Mouse (Mus musculus): Measurements from ENCODE around the gene Olfr319. TPM values are rescaled to one million over a fixed set of nuclear protein-coding genes. Genes with fewer than 3 reads are reported as not detected.
"Not testable (repeated sequence)": the region's sequence is repeated elsewhere in the genome, so short reads cannot be mapped to it uniquely, and the experiment has no call there.

The Olfr319 gene
- 0.19 TPM in 1 of 2 replicates, not detected in the other for polyA plus RNA-seq (2015; fragmentation: Nextera tagmentation; extraction: Ambion mirVana)

DNA sequence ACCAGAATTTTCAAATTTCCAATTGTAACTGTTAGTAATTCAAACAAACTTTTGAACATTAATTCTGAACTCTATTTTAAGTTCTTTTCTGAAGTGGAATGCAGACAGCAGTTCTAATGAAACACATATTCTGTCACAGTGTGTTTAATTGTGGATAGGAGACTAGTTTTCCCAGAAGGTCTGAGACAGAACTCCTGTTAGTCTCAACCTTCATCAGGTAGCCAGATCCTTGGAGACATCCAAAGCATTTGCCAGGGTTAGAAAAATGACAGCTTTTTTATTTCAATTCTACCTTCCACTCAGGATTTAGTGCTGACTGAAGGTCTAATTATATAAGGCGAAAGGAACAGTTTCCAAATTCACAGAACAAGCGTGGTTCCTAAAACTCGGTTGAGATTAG lies at the start of gene Olfr319:
Olfr319 (plus strand) TSS at position 301 of the 400 bp plus-strand sequence.
- H3K4me3 ChIP-seq, result no peak within 1 kb of the TSS
- no peaks in the 10 kb centered on the region for H3K27me3 ChIP-seq
- H3K27ac ChIP-seq (replicated peaks), result no peak within 1 kb of the TSS
- H3K9me3 ChIP-seq, result 0 out of 2 replicates have a peak, but pooled peaks cover 7% of the 10 kb centered on the region
- no peak for ATAC-seq (replicated peaks)
- H3K9ac ChIP-seq (replicated peaks), result no peak within 1 kb of the TSS
- H3K4me1 ChIP-seq, result no peaks in the 10 kb centered on the region
- 86% methylated on average over 3 of the region's 3 CpGs for WGBS
- H3K4me2 ChIP-seq (replicated peaks), result no peak within 1 kb of the TSS
- no peaks in the 10 kb centered on the region for H3K36me3 ChIP-seq

DNA sequence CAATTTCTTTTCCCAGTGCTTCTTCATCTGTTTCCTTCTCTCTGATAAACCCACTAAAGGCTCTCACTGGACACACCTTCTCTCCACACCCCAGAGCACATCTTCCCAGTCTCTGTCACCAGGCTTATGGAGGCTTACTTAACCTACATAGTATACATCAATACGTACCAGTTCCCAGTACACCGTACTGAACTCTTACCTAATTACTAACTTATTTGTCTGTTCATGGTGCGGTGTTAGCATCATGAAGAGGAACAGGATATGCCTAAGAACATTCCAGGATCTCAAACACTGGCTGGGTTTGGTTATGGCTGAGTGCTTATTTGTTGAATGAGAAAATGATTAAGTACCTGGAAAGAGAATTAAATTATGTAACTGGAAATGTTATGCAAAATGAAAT lies 43.8 kb upstream of the Olfr319 start:
- H3K9me3 ChIP-seq, result no peaks in the 10 kb centered on the region
- no peak overlapping the region for H3K4me2 ChIP-seq (replicated peaks)
- H3K36me3 ChIP-seq, result no peaks in the 10 kb centered on the region
- ATAC-seq (replicated peaks), result no peak
- no peak overlapping the region for H3K27ac ChIP-seq (replicated peaks)
- 92% methylated on average over 3 of the region's 3 CpGs for WGBS
- H3K27me3 ChIP-seq, result no peaks in the 10 kb centered on the region
- H3K9ac ChIP-seq (replicated peaks), result no peak overlapping the region
- no peak overlapping the region for H3K4me3 ChIP-seq
- no peaks in the 10 kb centered on the region for H3K4me1 ChIP-seq

DNA sequence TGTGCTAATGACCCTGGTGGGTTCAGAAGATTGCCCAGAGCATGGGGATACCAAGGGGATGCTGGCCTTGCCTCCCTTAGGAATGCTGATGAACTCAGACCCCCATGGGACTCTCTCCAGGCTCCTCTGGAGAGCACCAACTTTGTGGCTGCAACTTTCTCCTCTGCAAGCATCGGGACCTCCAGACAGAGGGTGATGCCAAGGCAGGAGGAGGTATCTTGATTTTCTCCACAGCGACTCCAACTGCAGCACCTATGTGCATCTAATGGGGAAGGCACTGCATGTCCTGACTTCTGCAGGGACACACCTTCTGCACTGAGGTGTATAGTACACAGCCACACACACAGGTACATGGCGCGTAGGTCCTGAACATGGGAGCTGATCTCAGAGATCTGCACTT lies 40.4 kb upstream of the Olfr319 start, which contains the start of gene Olfr322:
Olfr322 (plus strand) TSS at position 187 of the 400 bp plus-strand sequence.
- H3K27me3 ChIP-seq, result no peaks in the 10 kb centered on the region
- ATAC-seq (replicated peaks), result no peak
- no peaks in the 10 kb centered on the region for H3K9me3 ChIP-seq
- no peak within 1 kb of the TSS for H3K4me3 ChIP-seq
- no peaks in the 10 kb centered on the region for H3K4me1 ChIP-seq
- 85% methylated on average over 4 of the region's 4 CpGs for WGBS
- no peak within 1 kb of the TSS for H3K4me2 ChIP-seq (replicated peaks)
- H3K36me3 ChIP-seq, result no peaks in the 10 kb centered on the region
- H3K9ac ChIP-seq (replicated peaks), result no peak within 1 kb of the TSS
- H3K27ac ChIP-seq (replicated peaks), result no peak within 1 kb of the TSS

DNA sequence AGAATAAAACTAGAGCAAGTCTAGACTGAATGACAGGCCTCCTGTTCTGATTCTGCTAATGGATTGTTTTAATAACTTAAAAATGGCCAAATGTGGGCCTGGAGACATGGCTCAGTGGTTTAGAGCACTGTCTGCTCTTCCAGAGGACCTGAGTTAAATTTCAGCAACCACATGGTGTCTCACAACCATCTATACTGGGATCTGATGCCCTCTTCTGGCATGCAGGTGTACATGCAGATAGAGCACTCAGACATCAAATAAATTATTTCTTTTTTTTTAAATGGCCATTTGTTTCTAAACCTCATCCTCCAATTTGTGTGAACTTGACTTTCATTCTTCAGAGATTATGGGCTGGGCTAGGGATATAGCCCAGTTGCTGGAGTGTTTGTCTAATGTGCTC lies 29.7 kb upstream of the Olfr319 start:
- no peaks in the 10 kb centered on the region for H3K27me3 ChIP-seq
- no peak overlapping the region for H3K27ac ChIP-seq (replicated peaks)
- no peak overlapping the region for H3K4me2 ChIP-seq (replicated peaks)
- H3K9me3 ChIP-seq, result no peaks in the 10 kb centered on the region
- ATAC-seq (replicated peaks), result no peak
- no peaks in the 10 kb centered on the region for H3K36me3 ChIP-seq
- no peak overlapping the region for H3K4me3 ChIP-seq
- H3K4me1 ChIP-seq, result no peaks in the 10 kb centered on the region
- no peak overlapping the region for H3K9ac ChIP-seq (replicated peaks)

DNA sequence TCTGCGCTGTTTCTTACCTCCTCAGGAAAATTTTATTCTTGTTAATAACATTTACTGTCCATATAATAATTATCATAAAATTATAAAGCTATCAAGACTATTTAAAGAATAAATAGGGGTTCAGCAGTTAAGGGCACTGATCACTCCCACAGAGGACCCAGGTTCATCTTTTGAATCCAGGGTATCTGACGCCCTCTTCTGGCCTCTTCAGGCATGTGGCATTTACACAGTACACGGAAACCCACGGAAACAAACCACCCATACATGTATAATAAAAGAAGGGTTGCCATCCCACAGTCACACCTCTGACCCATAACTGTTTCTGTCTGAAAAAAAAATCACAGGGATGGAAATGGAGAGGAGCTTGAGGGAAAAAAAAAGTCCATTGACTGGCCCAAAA lies 27.1 kb upstream of the Olfr319 start:
- Histone ChIP-seq H3K9ac (replicated peaks) (no peak overlapping the region), H3K4me1 (no peaks in the 10 kb centered on the region), H3K27ac (replicated peaks) (no peak overlapping the region), H3K36me3 (no peaks in the 10 kb centered on the region), H3K4me3 (no peak overlapping the region), H3K27me3 (no peaks in the 10 kb centered on the region), H3K4me2 (replicated peaks) (no peak overlapping the region), H3K9me3 (no peaks in the 10 kb centered on the region)
- 51% methylated on average over 4 of the region's 4 CpGs for WGBS
- ATAC-seq (replicated peaks), result no peak

DNA sequence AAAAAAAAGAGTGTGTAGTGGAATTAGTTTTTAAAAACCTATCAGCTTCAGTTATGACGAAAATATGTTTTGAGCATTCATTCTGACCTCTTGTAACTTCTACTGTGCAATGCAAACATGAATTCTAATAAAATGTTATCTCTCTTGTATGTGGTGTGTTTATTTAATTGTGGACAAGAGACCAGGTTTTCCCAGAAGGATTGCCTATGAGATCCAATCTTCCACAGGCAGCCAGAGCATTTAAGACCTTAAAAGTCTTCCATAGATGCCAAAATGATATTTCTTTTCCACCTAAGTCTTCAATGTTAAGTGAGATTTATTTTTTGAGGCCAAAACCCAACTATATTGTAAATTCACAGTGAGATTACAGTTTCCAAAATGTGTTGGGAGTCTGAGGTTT lies 18.2 kb upstream of the Olfr319 start, which contains the start of gene Olfr320:
Olfr320 (plus strand) TSS at position 301 of the 400 bp plus-strand sequence.
- Histone ChIP-seq H3K27me3 (no peaks in the 10 kb centered on the region), H3K9ac (replicated peaks) (no peak within 1 kb of the TSS), H3K4me3 (no peak within 1 kb of the TSS), H3K9me3 (no peaks in the 10 kb centered on the region), H3K36me3 (no peaks in the 10 kb centered on the region), H3K27ac (replicated peaks) (no peak within 1 kb of the TSS), H3K4me1 (no peaks in the 10 kb centered on the region), H3K4me2 (replicated peaks) (no peak within 1 kb of the TSS)
- no peak for ATAC-seq (replicated peaks)
- 91% methylated on average over 1 of the region's 1 CpGs for WGBS

DNA sequence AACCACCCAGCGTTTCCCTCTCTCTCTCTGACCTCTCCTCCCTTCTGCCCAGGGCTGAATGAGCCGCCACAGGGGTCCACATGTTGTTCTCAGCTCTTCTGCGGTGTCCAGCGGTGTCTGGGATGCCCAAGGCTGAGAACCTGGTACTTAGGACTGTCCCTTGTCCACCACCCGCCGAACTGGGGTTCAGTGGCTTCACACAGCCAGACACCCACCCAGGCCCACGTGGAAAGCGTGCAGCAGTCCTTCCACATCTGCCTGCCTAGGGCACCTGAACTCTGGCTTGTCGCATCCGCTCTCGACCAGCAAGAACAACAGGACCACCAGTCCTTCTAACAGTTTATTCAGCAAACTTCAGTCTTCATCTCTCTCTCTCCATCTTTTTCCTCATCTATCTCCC lies 10.1 kb downstream of the Olfr319 start:
- 85% methylated on average over 11 of the region's 11 CpGs for WGBS
- Histone ChIP-seq H3K9me3 (no peaks in the 10 kb centered on the region), H3K9ac (replicated peaks) (no peak overlapping the region), H3K4me3 (no peak overlapping the region), H3K4me2 (replicated peaks) (no peak overlapping the region), H3K36me3 (no peaks in the 10 kb centered on the region), H3K27me3 (no peaks in the 10 kb centered on the region), H3K4me1 (no peaks in the 10 kb centered on the region; the same call in 1 of the 2 replicates), H3K27ac (replicated peaks) (no peak overlapping the region)
- no peak for ATAC-seq (replicated peaks)

DNA sequence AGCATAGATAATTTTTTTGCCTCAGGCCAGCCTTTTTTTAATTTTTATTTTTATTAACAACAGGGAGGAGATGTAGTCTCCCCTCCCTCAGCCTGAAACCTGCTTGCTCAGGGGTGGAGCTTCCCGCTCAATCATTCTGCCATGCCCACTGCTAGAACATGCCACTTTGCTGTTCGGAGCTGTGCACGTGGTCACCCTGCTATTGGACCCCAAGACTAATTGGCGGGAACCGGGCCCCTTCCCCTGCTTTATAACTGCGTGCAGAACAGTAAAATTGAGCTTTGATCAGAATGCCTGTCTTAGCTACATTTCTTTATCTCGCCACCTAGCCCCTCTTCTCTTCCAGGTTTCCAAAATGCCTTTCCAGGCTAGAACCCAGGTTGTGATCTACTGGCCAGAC lies 18.8 kb downstream of the Olfr319 start:
- not testable (repeated sequence) for H3K36me3 ChIP-seq; ATAC-seq (replicated peaks); H3K27ac ChIP-seq (replicated peaks); H3K4me2 ChIP-seq (replicated peaks); H3K27me3 ChIP-seq; H3K9me3 ChIP-seq; H3K4me1 ChIP-seq; H3K4me3 ChIP-seq; H3K9ac ChIP-seq (replicated peaks)
- 94% methylated on average over 7 of the region's 7 CpGs for WGBS

DNA sequence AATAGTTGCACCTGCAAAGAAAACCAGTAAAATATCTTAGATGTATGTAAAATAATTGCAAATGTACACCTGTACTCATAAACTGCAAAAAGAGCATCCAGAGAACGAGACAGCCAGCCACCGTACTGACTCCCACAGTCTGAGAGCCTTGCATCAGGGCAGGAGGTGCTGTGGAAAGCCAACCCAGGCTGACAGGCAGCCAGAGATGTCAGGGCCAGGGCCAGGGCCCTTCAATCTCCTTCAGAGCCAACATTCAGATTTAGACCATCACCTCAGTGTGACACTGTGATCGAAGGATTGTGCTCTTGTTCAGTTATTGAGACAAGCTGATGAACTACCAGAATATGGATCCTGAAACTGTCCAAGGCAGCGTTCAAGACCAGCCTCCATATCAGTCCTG lies 20.7 kb downstream of the Olfr319 start:
- Histone ChIP-seq H3K9ac (replicated peaks) (no peak overlapping the region), H3K27ac (replicated peaks) (no peak overlapping the region), H3K4me1 (no peaks in the 10 kb centered on the region), H3K4me3 (no peak overlapping the region), H3K36me3 (no peaks in the 10 kb centered on the region), H3K27me3 (no peaks in the 10 kb centered on the region), H3K9me3 (no peaks in the 10 kb centered on the region), H3K4me2 (replicated peaks) (no peak overlapping the region)
- WGBS, result 82% methylated on average over 4 of the region's 4 CpGs
- ATAC-seq (replicated peaks), result no peak

DNA sequence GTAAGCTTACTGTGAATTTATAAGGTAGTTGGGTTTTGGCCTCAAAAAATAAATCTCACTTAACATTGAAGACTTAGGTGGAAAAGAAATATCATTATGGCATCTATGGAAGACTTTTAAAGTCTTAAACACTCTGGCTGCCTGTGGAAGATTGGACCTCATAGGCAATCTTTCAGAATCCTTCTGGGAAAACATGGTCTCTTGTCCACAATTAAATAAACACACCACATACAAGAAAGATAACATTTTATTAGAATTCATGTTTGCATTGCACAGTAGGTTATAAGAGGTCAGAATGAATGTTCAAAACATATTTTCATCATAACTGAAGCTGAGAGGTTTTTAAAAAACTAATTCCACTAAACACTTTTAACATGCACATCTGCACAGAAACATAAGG lies 25.0 kb downstream of the Olfr319 start, which contains the start of gene Olfr318:
Olfr318 (minus strand) TSS at position 101 of the 400 bp plus-strand sequence.
- ATAC-seq (replicated peaks), result no peak
- no peaks in the 10 kb centered on the region for H3K9me3 ChIP-seq
- no peaks in the 10 kb centered on the region for H3K36me3 ChIP-seq
- no peaks in the 10 kb centered on the region for H3K4me1 ChIP-seq
- H3K9ac ChIP-seq (replicated peaks), result no peak within 1 kb of the TSS
- H3K4me2 ChIP-seq (replicated peaks), result no peak within 1 kb of the TSS
- no peak within 1 kb of the TSS for H3K27ac ChIP-seq (replicated peaks)
- no peak within 1 kb of the TSS for H3K4me3 ChIP-seq
- H3K27me3 ChIP-seq, result no peaks in the 10 kb centered on the region

DNA sequence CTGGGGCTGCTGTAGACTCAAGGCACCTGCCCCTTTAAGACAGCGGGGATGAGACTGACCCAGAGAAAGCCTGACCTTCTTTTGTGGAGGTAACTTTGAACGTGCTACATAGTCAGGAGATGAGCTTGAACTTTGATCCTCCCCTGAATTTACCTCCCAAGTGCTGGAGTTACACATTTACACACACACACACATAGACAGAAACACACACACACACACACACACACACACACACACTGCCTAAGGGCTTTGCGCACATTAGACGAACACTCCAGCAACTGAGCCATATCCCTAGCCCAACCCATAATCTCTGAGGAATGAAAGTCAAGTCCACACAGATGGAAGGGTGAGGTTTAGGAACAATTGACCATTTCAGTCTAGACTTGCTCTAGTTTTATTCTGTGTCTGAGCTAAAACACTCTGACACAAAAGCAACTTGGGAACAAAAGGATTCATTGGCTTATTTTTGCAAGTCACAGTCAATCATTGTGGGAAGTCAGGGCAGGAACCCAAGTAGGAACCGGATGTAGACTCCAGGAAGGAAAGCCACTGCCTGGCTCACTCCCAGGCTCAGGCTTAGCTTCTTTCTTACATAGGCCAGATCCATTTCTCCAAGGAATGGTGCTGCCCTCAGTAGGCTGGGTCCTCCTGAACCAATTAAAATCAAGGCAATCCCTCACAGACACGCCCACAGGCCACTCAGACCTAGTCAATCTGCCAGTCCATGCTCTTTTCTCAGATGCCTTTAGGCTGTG lies 29.1 kb downstream of the Olfr319 start:
- 84% methylated on average over 6 of the region's 6 CpGs for WGBS
- H3K27me3 ChIP-seq; H3K27ac ChIP-seq (replicated peaks); H3K9me3 ChIP-seq; H3K4me2 ChIP-seq (replicated peaks); ATAC-seq (replicated peaks); H3K4me1 ChIP-seq; H3K4me3 ChIP-seq; H3K36me3 ChIP-seq; H3K9ac ChIP-seq (replicated peaks): not testable (repeated sequence)

DNA sequence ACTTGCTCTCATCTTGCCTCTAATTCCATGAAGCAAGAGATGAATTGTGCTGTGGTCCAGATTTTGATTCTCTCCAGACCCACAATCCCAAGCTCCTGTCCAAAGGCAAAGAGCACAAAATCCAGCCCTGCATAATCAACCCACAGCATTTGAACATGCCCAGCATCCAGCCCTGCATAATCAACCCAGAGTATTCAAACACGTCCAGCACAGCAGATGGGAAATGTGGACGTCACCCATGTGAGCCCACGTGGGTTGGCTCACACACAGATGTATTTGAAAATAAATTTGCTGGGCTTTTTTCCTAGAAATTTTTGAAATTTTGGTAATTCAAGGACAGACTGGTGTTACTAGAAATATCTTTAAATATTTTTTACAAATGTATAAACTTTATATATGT lies 34.4 kb downstream of the Olfr319 start:
- Histone ChIP-seq H3K36me3 (no peaks in the 10 kb centered on the region), H3K9me3 (no peaks in the 10 kb centered on the region), H3K4me3 (no peak overlapping the region), H3K4me2 (replicated peaks) (no peak overlapping the region), H3K9ac (replicated peaks) (no peak overlapping the region), H3K4me1 (no peaks in the 10 kb centered on the region), H3K27me3 (no peaks in the 10 kb centered on the region), H3K27ac (replicated peaks) (no peak overlapping the region)
- no peak for ATAC-seq (replicated peaks)
- WGBS, result 54% methylated on average over 3 of the region's 3 CpGs

DNA sequence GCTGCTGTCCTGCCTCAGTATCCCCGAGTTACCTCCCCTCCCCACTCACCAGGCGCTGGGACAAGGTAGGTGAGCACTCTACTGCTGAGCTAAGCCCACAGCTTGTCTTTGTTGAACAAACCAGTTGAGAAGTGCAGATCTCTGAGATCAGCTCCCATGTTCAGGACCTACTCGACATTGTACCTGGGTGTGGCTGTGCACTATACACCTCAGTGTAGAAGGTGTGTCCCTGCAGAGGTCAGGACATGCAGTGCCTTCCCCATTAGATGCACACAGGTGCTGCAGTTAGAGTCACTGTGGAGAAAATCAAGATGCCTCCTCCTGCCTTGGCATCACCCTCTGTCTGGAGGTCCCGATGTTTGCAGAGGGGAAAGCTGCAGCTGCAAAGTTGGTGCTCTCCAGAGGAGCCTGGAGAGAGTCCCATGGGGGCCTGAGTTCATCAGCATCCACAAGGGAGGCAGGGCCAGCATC lies 39.9 kb downstream of the Olfr319 start, which contains the start of gene Olfr317:
Olfr317 (minus strand) TSS at position 421 of the 471 bp plus-strand sequence.
- Histone ChIP-seq H3K4me3 (no peak within 1 kb of the TSS), H3K27me3 (no peaks in the 10 kb centered on the region), H3K4me1 (no peaks in the 10 kb centered on the region), H3K9ac (replicated peaks) (no peak within 1 kb of the TSS), H3K9me3 (no peaks in the 10 kb centered on the region), H3K4me2 (replicated peaks) (no peak within 1 kb of the TSS), H3K27ac (replicated peaks) (no peak within 1 kb of the TSS), H3K36me3 (no peaks in the 10 kb centered on the region)
- 78% methylated on average over 4 of the region's 4 CpGs for WGBS
- no peak for ATAC-seq (replicated peaks)
